Mouse (Mus musculus) liver, adult 2 months (tissue): ENCODE data around the gene Cnn2. TPM values are rescaled to one million over a fixed set of nuclear protein-coding genes. Genes with fewer than 3 reads are reported as not detected.

Source experiments
- DNase-seq: peaks from one replicate; pipeline ENCODE4 v3.0.0-alpha.2; 2011; ENCODE audit warnings: low read depth, low spot score; ENCODE audit errors: extremely low read depth
- H3K27ac ChIP-seq: fragments of 200-500 bp; replicated peaks from 2 replicates; pipeline ENCODE4 v1.5.1; 2012; ENCODE audit warnings: low read depth, mild to moderate bottlenecking, control low read depth, inconsistent platforms, low read length; ENCODE audit not compliant: insufficient read depth
- H3K27me3 ChIP-seq: fragments of 200-500 bp; 2 replicates; pipeline ENCODE4 v1.6.1; 2012; ENCODE audit warnings: mild to moderate bottlenecking, moderate library complexity, low read length, inconsistent platforms; ENCODE audit not compliant: control insufficient read depth, insufficient read depth
- H3K36me3 ChIP-seq: fragments of 200-500 bp; 2 replicates; pipeline ENCODE4 v1.6.1; 2012; ENCODE audit warnings: low read length, inconsistent platforms; ENCODE audit not compliant: control insufficient read depth, insufficient read depth
- H3K4me1 ChIP-seq: fragments of 200-500 bp; 2 replicates; pipeline ENCODE4 v1.6.1; 2011; ENCODE audit warnings: low read length; ENCODE audit not compliant: control insufficient read depth, insufficient read depth
- H3K4me3 ChIP-seq: fragments of 200-500 bp; 2 replicates; pipeline ENCODE4 v1.5.1; 2011; ENCODE audit warnings: low read depth, mild to moderate bottlenecking, control low read depth, low read length, moderate library complexity; ENCODE audit not compliant: insufficient read depth
- H3K79me2 ChIP-seq: fragments of 200-500 bp; 2 replicates; pipeline ENCODE4 v1.6.1; 2012; ENCODE audit warnings: inconsistent platforms, mild to moderate bottlenecking, low read length, moderate library complexity; ENCODE audit not compliant: control insufficient read depth, insufficient read depth
- H3K9ac ChIP-seq: fragments of 200-500 bp; 2 replicates; pipeline ENCODE4 v1.6.1; 2012; ENCODE audit warnings: low read depth, mild to moderate bottlenecking, control low read depth, inconsistent platforms, low read length
- CTCF ChIP-seq: fragments of 200-500 bp; IDR thresholded peaks from 2 replicates; pipeline ENCODE4 v1.5.1; 2011; ENCODE audit warnings: low read depth, low read length, control low read depth
- POLR2A ChIP-seq: fragments of 200-500 bp; IDR thresholded peaks from 2 replicates; pipeline ENCODE4 v1.6.1; 2011; ENCODE audit warnings: low read length, control low read depth; ENCODE audit not compliant: insufficient read depth; ENCODE audit errors: extremely low read depth
- WGBS: fragments of 180-500 bp; shearing (Covaris S2); methylation state at CpG from one replicate; pipeline ENCODE4 v1.1.7; 2018; 5-methylcytosine and 5-hydroxymethylcytosine counted together
- polyA plus RNA-seq: library from polyadenylated mRNA; depleted of rRNA; stranded (reverse); fragments of >200 nt; gene quantifications from 2 replicates; pipeline ENCODE4 v1.2.3, GENCODE M21; 2012
- total RNA-seq: library from RNA; depleted of rRNA; stranded (reverse); fragments of >200 nt; gene quantifications from 2 replicates; pipeline ENCODE4 v1.2.3, GENCODE M21; 2014

The Cnn2 gene
- total and polyA plus RNA-seq, 2 experiments: 5.2 to 9.8 TPM

- no peaks in the 10 kb centered on the region for H3K79me2 ChIP-seq
- WGBS: 26% methylated on average over 20 of the region's 20 CpGs
- no peaks in the 10 kb centered on the region for H3K4me1 ChIP-seq
- H3K36me3 ChIP-seq: no peaks in the 10 kb centered on the region
- no peak for DNase-seq
- no peaks in the 10 kb centered on the region for H3K27me3 ChIP-seq
- peak overlapping the region; percentile 14; the same call in 1 of the 2 replicates for H3K4me3 ChIP-seq
- H3K9ac ChIP-seq: 0 out of 2 replicates have a peak overlapping the region, but pooled peaks have one; percentile 26
- peak overlapping the region; percentile 39 for H3K27ac ChIP-seq
- TF ChIP-seq CTCF: no peak
- TF ChIP-seq POLR2A: no peak
Observed at GRCm38 (mm10) chr10:80019471-80020131, 31.2 kb downstream of the Cnn2 start.

- TF ChIP-seq CTCF (no peak), POLR2A (no peak)
- no peaks in the 10 kb centered on the region for H3K36me3 ChIP-seq
- H3K4me1 ChIP-seq: no peaks in the 10 kb centered on the region
- H3K79me2 ChIP-seq: no peaks in the 10 kb centered on the region
- WGBS: 61% methylated on average over 11 of the region's 11 CpGs
- no peak overlapping the region for H3K9ac ChIP-seq
- H3K27ac ChIP-seq: no peak overlapping the region
- DNase-seq: no peak
- H3K4me3 ChIP-seq: no peak overlapping the region
- no peaks in the 10 kb centered on the region for H3K27me3 ChIP-seq
Observed at GRCm38 (mm10) chr10:80020191-80020590, 31.8 kb downstream of the Cnn2 start.

- TF ChIP-seq POLR2A (no peak), CTCF (0 out of 2 replicates have a peak, but pooled peaks have one; percentile 12)
- Histone ChIP-seq H3K27ac (no peak overlapping the region), H3K4me1 (no peaks in the 10 kb centered on the region), H3K4me3 (no peak overlapping the region), H3K79me2 (no peaks in the 10 kb centered on the region), H3K9ac (no peak overlapping the region), H3K27me3 (no peaks in the 10 kb centered on the region), H3K36me3 (no peaks in the 10 kb centered on the region)
- 77% methylated on average over 18 of the region's 18 CpGs for WGBS
- DNase-seq: no peak
Observed at GRCm38 (mm10) chr10:80020603-80021319, 32.4 kb downstream of the Cnn2 start.

GRCm38 (mm10) chr10:80021320-80021641 lies 32.9 kb downstream of the Cnn2 start:
- H3K79me2 ChIP-seq: no peaks in the 10 kb centered on the region
- no peaks in the 10 kb centered on the region for H3K27me3 ChIP-seq
- no peak for DNase-seq
- H3K4me1 ChIP-seq: no peaks in the 10 kb centered on the region
- TF ChIP-seq CTCF (no peak), POLR2A (no peak)
- H3K9ac ChIP-seq: no peak overlapping the region
- no peak overlapping the region for H3K4me3 ChIP-seq
- H3K27ac ChIP-seq: no peak overlapping the region
- 88% methylated on average over 13 of the region's 13 CpGs for WGBS
- H3K36me3 ChIP-seq: no peaks in the 10 kb centered on the region

GRCm38 (mm10) chr10:80022164-80022563 lies 33.8 kb downstream of the Cnn2 start:
- no peak for DNase-seq
- Histone ChIP-seq H3K27me3 (no peaks in the 10 kb centered on the region), H3K9ac (no peak overlapping the region), H3K4me3 (no peak overlapping the region), H3K79me2 (no peaks in the 10 kb centered on the region), H3K36me3 (no peaks in the 10 kb centered on the region), H3K4me1 (no peaks in the 10 kb centered on the region), H3K27ac (no peak overlapping the region)
- 91% methylated on average over 12 of the region's 12 CpGs for WGBS
- TF ChIP-seq CTCF (no peak), POLR2A (no peak)

- Histone ChIP-seq H3K4me1 (no peaks in the 10 kb centered on the region), H3K36me3 (no peaks in the 10 kb centered on the region), H3K79me2 (no peaks in the 10 kb centered on the region), H3K9ac (no peak overlapping the region), H3K27me3 (no peaks in the 10 kb centered on the region), H3K4me3 (no peak overlapping the region), H3K27ac (no peak overlapping the region)
- DNase-seq: no peak
- WGBS: 95% methylated on average over 8 of the region's 8 CpGs
- TF ChIP-seq POLR2A: no peak
- no peak for TF ChIP-seq CTCF
Observed at GRCm38 (mm10) chr10:80022806-80023205, 34.4 kb downstream of the Cnn2 start.
